Mouse (Mus musculus): ENCODE results near the gene Sf3b5. TPM values are rescaled to one million over a fixed set of nuclear protein-coding genes. Genes with fewer than 3 reads are reported as not detected.

The Sf3b5 gene
- polyA plus RNA-seq, 1 experiment from 2014 or later = 50.1 TPM

DNA sequence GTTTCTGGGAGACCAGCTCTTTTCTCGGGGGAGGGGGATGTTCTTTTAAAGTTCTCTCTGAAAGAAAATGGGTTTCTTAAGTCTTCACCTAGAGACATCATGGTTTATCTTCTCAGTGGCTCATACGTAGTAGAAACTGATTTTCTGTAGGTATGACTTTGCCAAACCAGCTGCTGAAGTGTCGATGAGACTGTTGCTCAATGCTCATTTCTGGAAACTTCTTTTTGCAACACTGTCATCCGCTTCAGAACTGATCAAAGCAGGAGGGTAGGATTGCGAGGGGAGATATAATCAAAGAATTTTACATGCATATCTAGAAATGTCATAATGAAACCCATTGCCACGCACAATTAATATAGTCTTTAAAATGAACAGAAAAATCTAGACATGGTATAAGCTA is 30.6 kb upstream of the Sf3b5 start:
- ATAC-seq (replicated peaks; ENCODE audit: low FRiP score) = no peak
- Histone ChIP-seq H3K4me2 (no peak overlapping the region), H3K27me3 (replicated peaks; ENCODE audit: control insufficient read depth, insufficient read depth, low read length) (no peaks in the 10 kb centered on the region), H3K4me3 (ENCODE audit: low read depth, low read length) (no peak overlapping the region), H3K9me3 (ENCODE audit: control insufficient read depth, low read length) (no peaks in the 10 kb centered on the region), H3K27ac (ENCODE audit: low read depth, low read length) (no peak overlapping the region), H3K9ac (ENCODE audit: low read depth, low read length) (no peak overlapping the region), H3K4me1 (replicated peaks; ENCODE audit: control insufficient read depth, insufficient read depth, low read length) (no peaks in the 10 kb centered on the region), H3K36me3 (ENCODE audit: control insufficient read depth, insufficient read depth, low read length) (no peaks in the 10 kb centered on the region)
- 86% methylated on average over 6 of the region's 6 CpGs for WGBS
- no peak for DNase-seq (ENCODE audit: low spot score)

DNA sequence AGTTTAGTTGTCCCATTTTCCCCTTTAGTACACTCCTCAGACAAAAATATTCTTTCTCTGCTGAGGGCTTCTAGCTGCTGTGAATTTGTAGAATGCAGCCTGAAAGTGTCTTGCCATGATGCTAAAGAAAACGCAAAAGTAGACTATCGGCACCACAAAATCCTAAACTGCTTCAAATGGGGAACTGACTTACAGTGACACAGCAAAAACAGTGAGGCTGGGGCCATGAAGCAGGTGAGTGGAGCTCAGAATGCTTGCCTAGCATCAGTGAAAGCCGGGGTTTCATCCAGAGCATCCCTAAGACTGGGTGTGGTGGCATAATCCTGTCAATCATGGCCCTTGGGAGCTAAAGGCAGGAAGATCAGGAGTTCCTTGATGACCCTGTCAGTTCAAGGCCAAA is 29.7 kb upstream of the Sf3b5 start:
- H3K27ac ChIP-seq (ENCODE audit: low read depth, low read length) = no peak overlapping the region
- no peak overlapping the region for H3K9ac ChIP-seq (ENCODE audit: low read depth, low read length)
- no peaks in the 10 kb centered on the region for H3K9me3 ChIP-seq (ENCODE audit: control insufficient read depth, low read length)
- no peaks in the 10 kb centered on the region for H3K4me1 ChIP-seq (replicated peaks; ENCODE audit: control insufficient read depth, insufficient read depth, low read length)
- H3K4me3 ChIP-seq (ENCODE audit: low read depth, low read length) = no peak overlapping the region
- 61% methylated on average over 3 of the region's 3 CpGs for WGBS
- ATAC-seq (replicated peaks; ENCODE audit: low FRiP score) (no peak), DNase-seq (ENCODE audit: low spot score) (no peak)
- no peaks in the 10 kb centered on the region for H3K36me3 ChIP-seq (ENCODE audit: control insufficient read depth, insufficient read depth, low read length)
- no peaks in the 10 kb centered on the region for H3K27me3 ChIP-seq (replicated peaks; ENCODE audit: control insufficient read depth, insufficient read depth, low read length)
- H3K4me2 ChIP-seq = no peak overlapping the region

- Histone ChIP-seq H3K9ac (ENCODE audit: low read depth, low read length) (no peak overlapping the region), H3K27ac (ENCODE audit: low read depth, low read length) (no peak overlapping the region), H3K9me3 (ENCODE audit: control insufficient read depth, low read length) (no peaks in the 10 kb centered on the region), H3K4me1 (replicated peaks; ENCODE audit: control insufficient read depth, insufficient read depth, low read length) (no peaks in the 10 kb centered on the region), H3K4me2 (no peak overlapping the region), H3K27me3 (replicated peaks; ENCODE audit: control insufficient read depth, insufficient read depth, low read length) (no peaks in the 10 kb centered on the region), H3K4me3 (ENCODE audit: low read depth, low read length) (no peak overlapping the region), H3K36me3 (ENCODE audit: control insufficient read depth, insufficient read depth, low read length) (no peaks in the 10 kb centered on the region)
- ATAC-seq (replicated peaks; ENCODE audit: low FRiP score) (no peak), DNase-seq (ENCODE audit: low spot score) (no peak)
- WGBS = 78% methylated on average over 7 of the region's 7 CpGs
These were observed 29.2 kb upstream of the Sf3b5 start for GRCm38 (mm10) chr10:12975957-12976356.

GRCm38 (mm10) chr10:12976552-12976951 is 28.6 kb upstream of the Sf3b5 start:
- no peak for ATAC-seq (replicated peaks; ENCODE audit: low FRiP score)
- Histone ChIP-seq H3K9me3 (ENCODE audit: control insufficient read depth, low read length) (no peaks in the 10 kb centered on the region), H3K27me3 (replicated peaks; ENCODE audit: control insufficient read depth, insufficient read depth, low read length) (no peaks in the 10 kb centered on the region), H3K4me2 (no peak overlapping the region), H3K4me1 (replicated peaks; ENCODE audit: control insufficient read depth, insufficient read depth, low read length) (no peaks in the 10 kb centered on the region), H3K36me3 (ENCODE audit: control insufficient read depth, insufficient read depth, low read length) (no peaks in the 10 kb centered on the region), H3K4me3 (ENCODE audit: low read depth, low read length) (no peak overlapping the region), H3K27ac (ENCODE audit: low read depth, low read length) (no peak overlapping the region), H3K9ac (ENCODE audit: low read depth, low read length) (no peak overlapping the region)
- WGBS = 70% methylated on average over 7 of the region's 7 CpGs
- DNase-seq (ENCODE audit: low spot score) = no peak

GRCm38 (mm10) chr10:12977787-12978212 is 27.3 kb upstream of the Sf3b5 start:
- WGBS = 76% methylated on average over 9 of the region's 9 CpGs
- no peak overlapping the region for H3K9ac ChIP-seq (ENCODE audit: low read depth, low read length)
- no peak overlapping the region for H3K27ac ChIP-seq (ENCODE audit: low read depth, low read length)
- no peaks in the 10 kb centered on the region for H3K9me3 ChIP-seq (ENCODE audit: control insufficient read depth, low read length)
- no peaks in the 10 kb centered on the region for H3K27me3 ChIP-seq (replicated peaks; ENCODE audit: control insufficient read depth, insufficient read depth, low read length)
- no peaks in the 10 kb centered on the region for H3K36me3 ChIP-seq (ENCODE audit: control insufficient read depth, insufficient read depth, low read length)
- H3K4me2 ChIP-seq = no peak overlapping the region
- DNase-seq (ENCODE audit: low spot score) (no peak), ATAC-seq (replicated peaks; ENCODE audit: low FRiP score) (no peak)
- no peaks in the 10 kb centered on the region for H3K4me1 ChIP-seq (replicated peaks; ENCODE audit: control insufficient read depth, insufficient read depth, low read length)
- H3K4me3 ChIP-seq (ENCODE audit: low read depth, low read length) = no peak overlapping the region

GRCm38 (mm10) chr10:12981071-12981470 is 24.1 kb upstream of the Sf3b5 start:
- DNase-seq (ENCODE audit: low spot score) (no peak), ATAC-seq (replicated peaks; ENCODE audit: low FRiP score) (no peak)
- H3K4me3 ChIP-seq (ENCODE audit: low read depth, low read length) = no peak overlapping the region
- no peak overlapping the region for H3K4me2 ChIP-seq
- WGBS = 75% methylated on average over 7 of the region's 7 CpGs
- H3K27ac ChIP-seq (ENCODE audit: low read depth, low read length) = no peak overlapping the region
- no peaks in the 10 kb centered on the region for H3K27me3 ChIP-seq (replicated peaks; ENCODE audit: control insufficient read depth, insufficient read depth, low read length)
- peaks cover 7% of the 10 kb centered on the region; the same call in 1 of the 2 replicates for H3K4me1 ChIP-seq (replicated peaks; ENCODE audit: control insufficient read depth, insufficient read depth, low read length)
- H3K9ac ChIP-seq (ENCODE audit: low read depth, low read length) = no peak overlapping the region
- H3K9me3 ChIP-seq (ENCODE audit: control insufficient read depth, low read length) = no peaks in the 10 kb centered on the region
- H3K36me3 ChIP-seq (ENCODE audit: control insufficient read depth, insufficient read depth, low read length) = no peaks in the 10 kb centered on the region

GRCm38 (mm10) chr10:12983516-12983915 is 21.6 kb upstream of the Sf3b5 start:
- Histone ChIP-seq H3K27me3 (replicated peaks; ENCODE audit: control insufficient read depth, insufficient read depth, low read length) (no peaks in the 10 kb centered on the region), H3K27ac (ENCODE audit: low read depth, low read length) (no peak overlapping the region), H3K4me1 (replicated peaks; ENCODE audit: control insufficient read depth, insufficient read depth, low read length) (peaks cover 11% of the 10 kb centered on the region), H3K9me3 (ENCODE audit: control insufficient read depth, low read length) (no peaks in the 10 kb centered on the region), H3K9ac (ENCODE audit: low read depth, low read length) (no peak overlapping the region), H3K36me3 (ENCODE audit: control insufficient read depth, insufficient read depth, low read length) (no peaks in the 10 kb centered on the region), H3K4me2 (no peak overlapping the region), H3K4me3 (ENCODE audit: low read depth, low read length) (no peak overlapping the region)
- WGBS = 43% methylated on average over 3 of the region's 3 CpGs
- DNase-seq (ENCODE audit: low spot score) = no peak
- ATAC-seq (replicated peaks; ENCODE audit: low FRiP score) = peak; percentile 56

DNA sequence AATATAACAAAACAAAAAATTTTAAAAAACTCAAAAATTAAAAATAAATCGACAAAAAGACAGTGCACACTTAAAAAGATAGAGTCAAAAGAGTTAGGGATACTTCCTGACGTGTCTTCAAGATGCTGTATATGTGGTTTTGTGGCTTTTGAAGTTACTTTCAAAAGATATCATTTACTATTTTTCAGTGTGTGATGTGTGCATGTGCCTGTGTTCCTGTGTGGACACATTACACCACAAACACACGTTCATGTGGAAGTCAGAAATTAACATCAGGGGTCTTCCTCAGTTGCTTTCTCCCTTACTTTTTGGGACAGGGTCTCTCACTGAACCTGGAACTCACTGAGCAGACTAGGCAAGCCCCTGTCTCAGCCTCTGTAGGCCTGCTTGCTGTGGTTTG is 20.1 kb upstream of the Sf3b5 start:
- no peak overlapping the region for H3K9ac ChIP-seq (ENCODE audit: low read depth, low read length)
- H3K27me3 ChIP-seq (replicated peaks; ENCODE audit: control insufficient read depth, insufficient read depth, low read length) = no peaks in the 10 kb centered on the region
- no peak overlapping the region for H3K27ac ChIP-seq (ENCODE audit: low read depth, low read length)
- H3K4me1 ChIP-seq (replicated peaks; ENCODE audit: control insufficient read depth, insufficient read depth, low read length) = peaks cover 11% of the 10 kb centered on the region
- H3K9me3 ChIP-seq (ENCODE audit: control insufficient read depth, low read length) = no peaks in the 10 kb centered on the region
- WGBS = 58% methylated on average over 3 of the region's 3 CpGs
- DNase-seq (ENCODE audit: low spot score) (no peak), ATAC-seq (replicated peaks; ENCODE audit: low FRiP score) (no peak)
- H3K4me2 ChIP-seq = no peak overlapping the region
- H3K4me3 ChIP-seq (ENCODE audit: low read depth, low read length) = no peak overlapping the region
- H3K36me3 ChIP-seq (ENCODE audit: control insufficient read depth, insufficient read depth, low read length) = no peaks in the 10 kb centered on the region

DNA sequence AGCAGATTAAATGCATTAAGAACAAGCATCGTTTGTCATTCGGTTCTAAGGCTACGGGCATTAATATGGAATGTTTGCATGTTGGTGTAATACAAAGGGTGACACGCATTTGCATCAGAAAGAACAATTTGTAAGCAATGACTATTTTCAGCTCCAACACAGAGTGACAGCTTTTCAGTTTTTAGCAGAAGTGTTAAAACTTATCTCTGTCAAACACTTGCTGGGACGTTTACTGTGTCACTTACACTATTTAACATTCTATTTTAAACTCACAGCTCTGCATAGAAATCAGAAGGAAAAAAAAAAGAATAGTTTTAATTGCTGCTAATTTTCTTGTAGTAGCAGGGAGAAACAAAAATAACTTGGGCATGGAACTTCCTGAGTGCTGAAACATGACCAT is 18.7 kb upstream of the Sf3b5 start:
- no peak for ATAC-seq (replicated peaks; ENCODE audit: low FRiP score)

More for the DNA sequence above, 18.7 kb upstream of the Sf3b5 start:
- WGBS = 62% methylated on average over 5 of the region's 5 CpGs
- H3K9me3 ChIP-seq (ENCODE audit: control insufficient read depth, low read length) = no peaks in the 10 kb centered on the region
- H3K27ac ChIP-seq (ENCODE audit: low read depth, low read length) = no peak overlapping the region
- no peak overlapping the region for H3K4me2 ChIP-seq
- no peak overlapping the region for H3K9ac ChIP-seq (ENCODE audit: low read depth, low read length)
- DNase-seq (ENCODE audit: low spot score) = no peak
- no peak overlapping the region for H3K4me3 ChIP-seq (ENCODE audit: low read depth, low read length)
- no peaks in the 10 kb centered on the region for H3K27me3 ChIP-seq (replicated peaks; ENCODE audit: control insufficient read depth, insufficient read depth, low read length)
- H3K36me3 ChIP-seq (ENCODE audit: control insufficient read depth, insufficient read depth, low read length) = no peaks in the 10 kb centered on the region
- peaks cover 11% of the 10 kb centered on the region for H3K4me1 ChIP-seq (replicated peaks; ENCODE audit: control insufficient read depth, insufficient read depth, low read length)
